Mouse (Mus musculus) layer of hippocampus, adult 9-10 months (tissue): ENCODE data around the gene Ltc4s.

Experiments
- DNase-seq: peaks from one replicate; pipeline ENCODE4 v3.0.0; 2022; ENCODE audit warnings: low spot score

Gene Ltc4s

DNA sequence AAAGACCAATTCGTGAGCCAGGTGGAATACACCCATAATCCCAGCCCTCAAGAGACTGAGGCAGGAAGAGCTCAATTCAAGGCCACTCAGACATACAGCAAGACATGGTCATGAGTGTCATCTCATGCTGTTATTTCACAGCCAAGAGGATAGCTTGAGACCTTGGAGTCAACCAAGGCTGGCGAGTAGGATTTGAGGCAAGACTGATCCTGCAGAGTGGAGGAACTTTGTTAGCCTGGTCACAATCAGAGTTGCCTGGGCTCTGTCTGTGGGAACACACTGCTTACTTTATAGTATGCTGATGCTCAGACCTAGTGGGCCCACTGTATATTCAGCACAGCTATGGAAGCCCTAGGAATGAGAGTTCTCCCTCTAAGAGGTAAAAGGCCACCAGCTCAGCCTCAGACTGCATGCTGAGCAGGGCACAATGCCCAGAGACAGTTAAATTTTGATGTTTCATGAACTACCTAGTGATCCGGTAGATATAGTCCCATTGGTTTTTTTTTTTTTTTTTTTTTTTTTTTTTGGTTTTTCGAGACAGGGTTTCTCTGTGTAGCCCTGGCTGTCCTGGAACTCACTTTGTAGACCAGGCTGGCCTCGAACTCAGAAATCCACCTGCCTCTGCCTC is 40.1 kb downstream of the Ltc4s start:
- DNase-seq = no peak

DNA sequence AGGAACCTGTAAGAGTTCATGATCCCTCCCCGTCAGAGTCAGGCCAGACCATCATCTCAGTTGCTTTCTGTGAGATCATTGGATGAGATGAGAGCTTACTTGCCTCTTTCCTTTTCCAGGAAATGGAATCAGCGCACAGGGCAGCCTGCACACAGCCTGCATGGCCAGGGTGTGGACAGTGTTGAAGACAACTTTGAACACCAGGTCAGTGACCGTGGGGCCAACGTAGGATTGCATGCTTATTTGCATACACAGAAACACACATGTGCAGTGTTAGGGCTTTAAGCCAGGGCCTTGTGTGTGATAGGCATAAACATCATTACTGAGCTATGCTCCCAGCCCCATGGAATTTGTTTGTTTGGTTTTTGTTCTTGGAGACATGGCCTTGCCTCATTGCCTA is 40.9 kb downstream of the Ltc4s start:
- no peak for DNase-seq

DNA sequence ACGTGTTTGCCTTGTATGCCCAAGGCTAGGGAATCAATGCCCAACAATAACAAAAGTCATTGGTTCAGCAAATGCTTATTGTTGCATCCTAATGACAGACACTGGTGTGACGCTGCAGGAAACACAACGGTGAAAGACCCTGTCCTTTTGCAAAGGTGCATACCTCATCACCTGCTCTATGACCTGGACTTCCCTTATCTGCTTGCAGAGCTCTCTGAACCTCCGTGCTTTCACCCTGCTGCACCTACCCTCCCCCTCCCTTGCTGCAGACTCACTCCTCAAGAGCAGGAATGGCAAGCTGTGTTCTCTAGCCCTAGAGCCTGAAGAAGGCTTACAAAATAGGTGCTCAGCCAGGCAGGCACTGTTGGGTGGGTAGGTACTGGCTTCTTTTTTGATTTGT is 43.6 kb downstream of the Ltc4s start:
- DNase-seq = no peak

DNA sequence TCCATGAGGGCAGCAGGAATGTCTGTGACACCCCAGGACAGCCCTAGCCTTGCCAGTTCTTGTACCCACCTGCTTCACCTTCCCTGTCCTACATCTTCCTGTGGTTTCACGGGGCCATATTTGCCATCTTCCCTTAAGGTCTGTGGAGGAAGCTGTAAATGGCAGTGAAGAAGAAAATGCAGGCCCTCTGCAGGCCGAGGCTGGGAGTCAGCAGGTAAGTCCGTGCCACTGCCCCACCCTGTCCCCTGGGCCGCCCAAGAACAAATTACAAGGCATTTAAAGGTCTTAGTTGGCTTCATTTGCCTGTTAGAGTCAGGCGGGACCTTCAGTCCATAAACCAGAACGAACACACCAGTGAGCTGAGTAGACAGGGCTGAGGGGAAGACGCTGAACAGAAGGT is 44.3 kb downstream of the Ltc4s start:
- DNase-seq = no peak

DNA sequence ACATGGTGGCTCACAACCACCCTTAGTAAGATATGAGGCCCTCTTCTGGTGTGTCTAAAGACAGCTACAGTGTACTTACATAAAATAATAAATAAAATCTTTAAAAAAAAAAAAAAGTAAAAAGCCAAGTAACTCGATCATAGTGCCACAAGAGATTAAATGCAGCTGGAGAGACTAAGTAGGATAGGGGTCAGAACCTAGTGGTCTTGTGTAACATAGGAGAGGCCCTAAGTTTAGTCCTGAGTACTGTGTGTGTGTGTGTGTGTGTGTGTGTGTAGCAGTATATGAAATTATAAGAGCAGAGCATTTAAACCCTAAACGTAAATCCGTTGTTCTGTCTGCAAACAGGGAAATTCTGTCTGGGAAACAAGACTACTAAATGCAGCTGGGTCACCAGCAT is 46.1 kb downstream of the Ltc4s start:
- DNase-seq = no peak

DNA sequence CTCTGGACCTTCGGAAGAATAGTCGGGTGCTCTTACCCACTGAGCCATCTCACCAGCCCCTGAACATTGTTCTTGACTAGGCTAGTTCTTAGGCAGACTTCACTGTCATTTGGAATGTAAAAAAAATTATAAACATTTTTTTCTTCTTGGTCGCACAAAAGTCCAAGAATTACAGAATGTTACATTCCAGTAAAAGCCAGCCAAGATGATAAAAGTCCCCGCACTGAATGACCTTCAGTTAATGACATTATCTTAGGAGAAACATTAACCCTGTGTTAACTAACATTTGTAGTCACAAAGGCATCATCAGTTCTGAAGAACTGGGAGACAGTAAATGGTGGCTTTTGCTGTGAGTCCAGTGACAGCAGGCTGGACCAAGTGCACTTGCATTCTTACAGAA is 48.1 kb downstream of the Ltc4s start:
- DNase-seq = no peak

DNA sequence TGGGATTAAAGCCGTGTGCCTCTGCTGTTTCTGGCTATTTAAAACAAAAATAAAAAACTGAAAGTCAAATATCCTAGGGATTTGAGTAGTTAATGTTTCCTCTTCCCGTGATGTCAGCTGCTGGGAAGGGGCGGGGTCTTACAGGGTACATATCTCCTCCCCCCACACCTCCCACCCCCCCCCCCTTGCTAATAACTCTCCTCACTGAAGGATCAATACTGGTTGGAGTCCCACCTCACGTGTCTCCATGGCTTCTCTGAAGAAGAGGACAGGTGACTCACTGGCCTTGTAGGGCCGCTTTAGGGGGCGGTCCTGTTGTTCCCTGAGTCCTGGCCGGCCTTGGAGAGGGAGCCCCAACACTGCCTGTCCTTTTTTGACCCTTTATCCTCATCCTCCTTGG is 49.7 kb downstream of the Ltc4s start:
- DNase-seq = no peak
